Mouse (Mus musculus) small intestine, adult 2 months (tissue): ENCODE results near the gene Dctn2.

Source experiments
- CTCF ChIP-seq: fragments of 200-500 bp; IDR thresholded peaks from 2 replicates; pipeline ENCODE4 v1.5.1; 2012; ENCODE audit warnings: low read depth, mild to moderate bottlenecking, control low read depth, inconsistent platforms, low read length, moderate library complexity, mixed read lengths; ENCODE audit not compliant: insufficient replicate concordance, insufficient read length; ENCODE audit errors: extremely low read depth
- POLR2A ChIP-seq: fragments of 200-500 bp; IDR thresholded peaks from 2 replicates; pipeline ENCODE4 v1.6.1; 2012; ENCODE audit warnings: low read depth, mild to moderate bottlenecking, control low read depth, inconsistent platforms, low read length, moderate library complexity

DNA sequence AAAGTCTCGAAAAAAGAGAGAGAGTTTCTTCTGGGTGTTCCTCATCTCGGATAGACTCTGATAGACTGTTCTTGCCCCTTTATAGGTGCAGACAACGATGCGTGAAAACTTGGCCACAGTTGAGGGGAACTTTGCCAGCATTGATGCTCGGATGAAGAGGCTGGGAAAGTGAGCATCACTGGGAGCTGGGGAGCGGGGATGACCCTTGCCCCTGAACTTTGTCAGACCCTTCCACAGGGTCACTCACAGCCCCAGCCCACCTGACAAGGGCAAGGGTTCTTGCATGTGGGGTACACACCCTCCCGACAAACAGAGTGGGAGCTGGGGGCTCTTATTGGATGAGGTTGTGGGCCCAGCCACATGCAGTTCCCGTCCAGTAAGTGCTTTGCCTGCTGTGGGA, 15.1 kb downstream of the Dctn2 start:
- no peak for TF ChIP-seq CTCF
- no peak for TF ChIP-seq POLR2A
